Mouse (Mus musculus) heart, postnatal 0 days (tissue): ENCODE measurements around the gene Gm6902. TPM values are rescaled to one million over a fixed set of nuclear protein-coding genes. Genes with fewer than 3 reads are reported as not detected.
"Not testable (repeated sequence)": the region's sequence is repeated elsewhere in the genome, so short reads cannot be mapped to it uniquely, and the experiment has no call there.

Experiments
- ATAC-seq: fragments of 200-750 bp; cut with Nextera tagmentation; 2 replicates; pipeline ENCODE4 v1.8.0; 2017; ENCODE audit warnings: low read depth, moderate number of reproducible peaks, moderate library complexity; ENCODE audit not compliant: insufficient read depth
- DNase-seq: peaks from one replicate; pipeline ENCODE4 v3.0.0-alpha.2; 2016; ENCODE audit warnings: low spot score
- H3K27ac ChIP-seq: fragments of 300-500 bp; sonication (generic); 2 replicates; pipeline ENCODE4 v1.5.1; 2014; ENCODE audit warnings: low read depth, mild to moderate bottlenecking
- H3K27me3 ChIP-seq: fragments of 300-500 bp; sonication (generic); 2 replicates; pipeline ENCODE4 v1.6.1; 2014; ENCODE audit warnings: low read length, mixed read lengths; ENCODE audit not compliant: control insufficient read depth, insufficient read depth
- H3K36me3 ChIP-seq: fragments of 300-500 bp; sonication (generic); replicated peaks from 2 replicates; pipeline ENCODE4 v1.6.1; 2014; ENCODE audit warnings: low read length, mixed read lengths; ENCODE audit not compliant: control insufficient read depth, insufficient read depth
- H3K4me1 ChIP-seq: fragments of 300-500 bp; sonication (generic); 2 replicates; pipeline ENCODE4 v1.6.1; 2014; ENCODE audit warnings: antibody characterized with exemption; ENCODE audit not compliant: control insufficient read depth, insufficient read depth
- H3K4me2 ChIP-seq: fragments of 300-500 bp; sonication (generic); 2 replicates; pipeline ENCODE4 v1.6.1; 2014; ENCODE audit warnings: low read depth, mild to moderate bottlenecking, low read length, moderate library complexity
- H3K4me3 ChIP-seq: fragments of 300-500 bp; sonication (generic); 2 replicates; pipeline ENCODE4 v1.5.1; 2014; ENCODE audit warnings: low read depth, low read length
- H3K9ac ChIP-seq: fragments of 300-500 bp; sonication (generic); replicated peaks from 2 replicates; pipeline ENCODE4 v1.6.1; 2014; ENCODE audit warnings: low read depth, low read length, mixed read lengths
- H3K9me3 ChIP-seq: fragments of 300-500 bp; sonication (generic); replicated peaks from 2 replicates; pipeline ENCODE4 v1.6.1; 2016; ENCODE audit warnings: low read length; ENCODE audit not compliant: control insufficient read depth
- WGBS: fragments of 180-500 bp; shearing (Covaris S2); extraction: QIAGEN DNeasy Blood & Tissue Kit; methylation state at CpG from one replicate; pipeline ENCODE4 v1.1.7; 2014; 5-methylcytosine and 5-hydroxymethylcytosine counted together
- polyA plus RNA-seq: library from polyadenylated mRNA; unstranded; fragments of >200 nt; fragmentation: Nextera tagmentation; extraction: Ambion mirVana; gene quantifications from 2 replicates; pipeline ENCODE4 v1.2.1, GENCODE M21; 2015
- total RNA-seq: library from RNA; depleted of rRNA; stranded (reverse); fragments of >200 nt; gene quantifications from 2 replicates; pipeline ENCODE4 v1.2.3, GENCODE M21; 2014; ENCODE audit warnings: low replicate concordance; rRNA removed

Gm6902 gene
- not detected in 2 replicates for total RNA-seq
- not detected in 2 replicates for polyA plus RNA-seq

DNA sequence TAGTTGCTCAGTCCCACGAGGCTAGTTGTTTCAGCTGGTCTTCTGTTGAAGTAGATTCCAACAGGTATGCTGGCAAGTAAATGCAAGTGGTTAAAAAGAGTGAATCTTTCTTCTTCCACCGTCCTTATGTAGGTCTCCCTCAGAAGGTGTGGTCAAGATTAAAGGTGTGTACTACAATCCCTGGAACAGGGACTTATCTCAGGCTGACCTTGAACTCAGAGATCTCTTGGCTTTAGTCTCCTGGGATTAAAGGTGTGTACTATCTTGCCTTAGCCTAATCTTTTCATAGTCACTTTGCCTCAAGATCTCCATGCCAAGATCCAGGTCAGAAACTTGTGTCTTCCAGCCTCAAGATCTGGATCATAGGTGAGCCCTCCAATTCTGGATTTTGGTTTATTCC is at the start of gene Gm6902:
TSS of gene Gm6902 (minus strand) at position 101 of the 400 bp plus-strand sequence.
- WGBS: no CpG with 5 or more reads among the region's 2 CpGs
- H3K27ac ChIP-seq, H3K9ac ChIP-seq, ATAC-seq, H3K9me3 ChIP-seq, H3K4me3 ChIP-seq, H3K27me3 ChIP-seq, DNase-seq, H3K4me2 ChIP-seq, H3K4me1 ChIP-seq, H3K36me3 ChIP-seq: not testable (repeated sequence)

DNA sequence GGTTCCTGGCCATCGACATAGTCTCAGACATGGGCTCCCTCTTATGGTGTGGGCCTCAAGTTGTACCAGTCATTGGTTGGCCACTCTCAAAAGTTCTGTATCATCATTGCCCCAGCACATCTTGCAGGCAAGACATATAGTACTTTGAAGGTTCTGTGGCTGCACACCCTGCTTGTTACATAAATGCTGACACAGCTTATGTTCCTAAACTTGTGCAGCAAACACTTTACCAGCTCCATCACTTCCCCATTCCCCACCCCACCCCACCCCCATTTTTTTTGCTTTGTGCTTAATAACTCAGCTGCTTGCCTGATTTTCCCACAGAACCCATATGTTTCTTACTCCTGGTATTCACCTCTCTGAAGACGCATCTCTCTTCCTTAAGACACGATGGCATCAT is 22.2 kb upstream of the Gm6902 start, which contains the start of gene Nlrp4e:
TSS of gene Nlrp4e (plus strand) at position 301 of the 400 bp plus-strand sequence.
- not testable (repeated sequence) for H3K4me1 ChIP-seq, DNase-seq, ATAC-seq, H3K27me3 ChIP-seq, H3K4me2 ChIP-seq, H3K9ac ChIP-seq, H3K4me3 ChIP-seq, H3K27ac ChIP-seq, H3K9me3 ChIP-seq, H3K36me3 ChIP-seq
- WGBS: 73% methylated on average over 3 of the region's 3 CpGs

DNA sequence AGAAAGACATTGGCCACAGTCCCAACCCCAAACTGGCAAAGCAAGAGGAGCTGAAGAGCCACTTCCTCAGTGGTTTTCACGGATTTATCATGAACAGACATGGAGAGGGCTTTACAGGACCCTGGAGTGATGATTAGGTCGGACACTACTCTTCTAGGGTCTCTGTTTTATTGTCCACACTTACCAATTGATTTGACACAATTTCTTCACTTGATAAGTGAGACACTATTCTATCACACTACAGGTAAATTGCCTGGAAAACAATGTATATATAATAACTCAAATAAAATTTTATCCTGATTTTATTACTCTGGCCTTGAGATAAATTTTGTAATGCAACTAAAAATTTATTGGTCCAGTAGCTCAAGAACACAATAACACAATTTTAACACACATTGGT is 27.1 kb downstream of the Gm6902 start, which contains the start of gene Vmn1r166:
TSS of gene Vmn1r166 (minus strand) at position 101 of the 400 bp plus-strand sequence.
- DNase-seq, H3K9ac ChIP-seq, H3K27me3 ChIP-seq, H3K4me3 ChIP-seq, H3K36me3 ChIP-seq, H3K9me3 ChIP-seq, H3K27ac ChIP-seq, H3K4me1 ChIP-seq, ATAC-seq, H3K4me2 ChIP-seq: not testable (repeated sequence)
- WGBS: no CpG with 5 or more reads among the region's 2 CpGs

Other genes with a start within 250 kb of the Gm6902 start
- gene Vmn1r163, start 223.4 kb downstream of the Gm6902 start, total RNA-seq: not detected in 2 replicates
- not detected in 2 replicates for gene Vmn1r163, start 223.4 kb downstream of the Gm6902 start, polyA plus RNA-seq
- not detected in 2 replicates for gene Gm8720, start 211.4 kb downstream of the Gm6902 start, total RNA-seq
- gene Gm8720, start 211.4 kb downstream of the Gm6902 start, polyA plus RNA-seq: not detected in 2 replicates
- gene Gm10662, start 134.4 kb downstream of the Gm6902 start, total RNA-seq: not detected in 2 replicates
- gene Gm10662, start 134.4 kb downstream of the Gm6902 start, polyA plus RNA-seq: not detected in 2 replicates
- not detected in 2 replicates for gene Vmn1r165, start 61.6 kb downstream of the Gm6902 start, total RNA-seq
- gene Vmn1r165, start 61.6 kb downstream of the Gm6902 start, polyA plus RNA-seq: not detected in 2 replicates
- gene Vmn1r166, start 27.2 kb downstream of the Gm6902 start, total RNA-seq: not detected in 2 replicates
- gene Vmn1r166, start 27.2 kb downstream of the Gm6902 start, polyA plus RNA-seq: not detected in 2 replicates
- not detected in 2 replicates for gene Nlrp4e, start 22.3 kb upstream of the Gm6902 start, total RNA-seq
- not detected in 2 replicates for gene Nlrp4e, start 22.3 kb upstream of the Gm6902 start, polyA plus RNA-seq
- not detected in 2 replicates for gene Nlrp5, start 107.0 kb upstream of the Gm6902 start, total RNA-seq
- gene Nlrp5, start 107.0 kb upstream of the Gm6902 start, polyA plus RNA-seq: not detected in 2 replicates
- not detected in 2 replicates for gene Vmn1r167, start 228.3 kb upstream of the Gm6902 start, total RNA-seq
- gene Vmn1r167, start 228.3 kb upstream of the Gm6902 start, polyA plus RNA-seq: not detected in 2 replicates